Mouse (Mus musculus) lung, postnatal 0 days (tissue): ENCODE measurements at regions not wholly inside any gene's neighbourhood (a gene's known extent, or its start where the extent isn't known, plus 50 kb on each side); places are given as distances from the start of the nearest gene placed in this dataset.

Experiments
- ATAC-seq: fragments of 200-750 bp; cut with Nextera tagmentation; 2 replicates; pipeline ENCODE4 v1.8.0; 2017; ENCODE audit warnings: moderate library complexity
- DNase-seq: peaks from one replicate; pipeline ENCODE4 v3.0.0-alpha.2; 2016; ENCODE audit warnings: low spot score
- H3K27ac ChIP-seq: fragments of 300-500 bp; sonication (generic); 2 replicates; pipeline ENCODE4 v1.5.1; 2014; ENCODE audit warnings: antibody characterized with exemption, mild to moderate bottlenecking, low read length, mixed read lengths
- H3K27me3 ChIP-seq: fragments of 300-500 bp; sonication (generic); replicated peaks from 2 replicates; pipeline ENCODE4 v1.6.1; 2014; ENCODE audit warnings: low read length, mixed read lengths; ENCODE audit not compliant: insufficient read depth
- H3K36me3 ChIP-seq: fragments of 300-500 bp; sonication (generic); 2 replicates; pipeline ENCODE4 v1.6.1; 2014; ENCODE audit warnings: low read length, mixed read lengths; ENCODE audit not compliant: insufficient read depth
- H3K4me1 ChIP-seq: fragments of 300-500 bp; sonication (generic); 2 replicates; pipeline ENCODE4 v1.6.1; 2014; ENCODE audit warnings: antibody characterized with exemption, low read depth, low read length, mixed read lengths; ENCODE audit not compliant: insufficient read depth
- H3K4me2 ChIP-seq: fragments of 300-500 bp; sonication (generic); replicated peaks from 2 replicates; pipeline ENCODE4 v1.6.1; 2014; ENCODE audit warnings: low read depth, mild to moderate bottlenecking, low read length, moderate library complexity, mixed read lengths
- H3K4me3 ChIP-seq: fragments of 300-500 bp; sonication (generic); 2 replicates; pipeline ENCODE4 v1.5.1; 2014; ENCODE audit warnings: low read depth, low read length
- H3K9ac ChIP-seq: fragments of 300-500 bp; sonication (generic); replicated peaks from 2 replicates; pipeline ENCODE4 v1.6.1; 2014; ENCODE audit warnings: low read depth, mild to moderate bottlenecking
- H3K9me3 ChIP-seq: fragments of 300-500 bp; sonication (generic); 2 replicates; pipeline ENCODE4 v1.6.1; 2016; ENCODE audit warnings: low read length, mixed read lengths
- CTCF ChIP-seq: IDR thresholded peaks from 2 replicates; pipeline ENCODE4 v1.5.1; 2016; ENCODE audit warnings: antibody characterized with exemption, mild to moderate bottlenecking
- EP300 ChIP-seq: IDR thresholded peaks from 2 replicates; pipeline ENCODE4 v1.6.1; 2016; ENCODE audit warnings: antibody characterized with exemption, mild to moderate bottlenecking, control low read depth
- WGBS: fragments of 180-500 bp; shearing (Covaris S2); extraction: QIAGEN DNeasy Blood & Tissue Kit; methylation state at CpG from one replicate; pipeline ENCODE4 v1.1.7; 2014; 5-methylcytosine and 5-hydroxymethylcytosine counted together

DNA sequence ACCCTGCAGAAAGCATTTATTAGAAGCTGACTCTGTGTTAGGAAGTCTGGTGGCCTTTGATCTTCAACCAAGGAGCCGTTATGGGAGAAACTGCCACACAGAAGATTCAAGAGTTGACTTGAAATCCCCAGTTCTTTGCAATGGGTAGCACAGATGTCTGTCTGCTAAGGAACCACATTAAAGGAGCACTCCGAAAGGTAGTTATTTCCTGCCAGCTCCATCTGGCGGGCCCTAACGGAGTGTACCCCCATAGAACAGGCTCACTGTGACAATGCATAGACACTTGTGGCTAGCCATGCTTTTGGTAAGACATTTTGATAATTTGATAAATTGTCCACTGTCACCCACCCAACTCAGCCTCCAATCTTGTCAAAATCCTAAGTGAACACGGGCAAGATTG, 173.3 kb upstream of the Lef1 start:
- 73% methylated on average over 5 of the region's 5 CpGs for WGBS
- H3K27me3 ChIP-seq = no peaks in the 10 kb centered on the region
- DNase-seq (no peak), ATAC-seq (no peak)
- no peaks in the 10 kb centered on the region for H3K36me3 ChIP-seq
- H3K9me3 ChIP-seq = no peaks in the 10 kb centered on the region
- no peak overlapping the region for H3K4me3 ChIP-seq
- no peak overlapping the region for H3K9ac ChIP-seq
- H3K27ac ChIP-seq = no peak overlapping the region
- H3K4me2 ChIP-seq = no peak overlapping the region
- no peaks in the 10 kb centered on the region for H3K4me1 ChIP-seq
- TF ChIP-seq CTCF (no peak), EP300 (no peak)

DNA sequence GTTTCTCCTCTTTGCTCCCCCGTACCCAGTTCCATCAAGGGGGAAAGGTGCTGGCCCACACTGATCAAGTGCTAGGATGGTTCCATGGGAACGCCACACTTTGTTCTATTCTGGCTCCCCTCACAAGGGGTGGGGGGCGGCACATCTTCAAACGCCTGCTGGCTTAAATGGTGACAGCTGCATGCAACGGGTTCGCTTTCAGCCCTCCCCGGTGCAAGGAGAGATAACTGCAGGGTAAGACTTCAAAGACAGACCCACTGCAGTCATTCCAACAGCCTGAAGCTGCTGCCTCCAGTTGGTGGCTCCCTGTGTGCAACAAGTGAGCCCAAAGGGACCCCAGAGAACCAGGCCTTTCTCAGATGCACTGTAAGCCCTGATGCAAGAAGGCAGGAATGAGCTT, 173.9 kb upstream of the Lef1 start:
- Histone ChIP-seq H3K4me1 (no peaks in the 10 kb centered on the region), H3K4me2 (no peak overlapping the region), H3K9me3 (no peaks in the 10 kb centered on the region), H3K36me3 (no peaks in the 10 kb centered on the region), H3K27me3 (no peaks in the 10 kb centered on the region), H3K9ac (no peak overlapping the region), H3K4me3 (no peak overlapping the region), H3K27ac (no peak overlapping the region)
- 37% methylated on average over 7 of the region's 7 CpGs for WGBS
- no peak for DNase-seq
- TF ChIP-seq CTCF (no peak), EP300 (no peak)
- ATAC-seq = no peak

DNA sequence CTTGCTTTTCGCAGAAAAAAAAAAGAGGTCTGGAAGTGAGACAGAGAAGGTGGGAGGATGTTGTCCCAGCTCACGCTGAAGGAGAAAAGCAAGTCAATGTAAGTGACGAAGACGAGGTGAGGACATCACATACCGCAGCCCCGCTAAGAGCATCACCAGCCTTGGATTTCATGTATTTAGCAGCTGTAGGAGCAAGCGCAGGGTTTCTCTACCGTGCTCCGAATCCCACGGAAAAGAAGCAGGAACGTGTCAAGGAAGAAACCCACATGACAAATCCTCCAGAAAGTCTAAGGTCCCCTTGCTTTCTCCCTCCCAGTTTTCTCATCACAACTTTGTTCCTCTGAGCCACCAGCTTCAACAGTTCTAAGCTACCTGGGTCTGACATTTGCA, 174.3 kb upstream of the Lef1 start:
- no peaks in the 10 kb centered on the region for H3K27me3 ChIP-seq
- H3K4me3 ChIP-seq = no peak overlapping the region
- H3K9ac ChIP-seq = no peak overlapping the region
- no peak overlapping the region for H3K27ac ChIP-seq
- H3K9me3 ChIP-seq = no peaks in the 10 kb centered on the region
- WGBS = 58% methylated on average over 11 of the region's 11 CpGs
- ATAC-seq (no peak), DNase-seq (no peak)
- H3K4me2 ChIP-seq = no peak overlapping the region
- H3K36me3 ChIP-seq = no peaks in the 10 kb centered on the region
- H3K4me1 ChIP-seq = no peaks in the 10 kb centered on the region
- TF ChIP-seq CTCF (no peak), EP300 (no peak)

DNA sequence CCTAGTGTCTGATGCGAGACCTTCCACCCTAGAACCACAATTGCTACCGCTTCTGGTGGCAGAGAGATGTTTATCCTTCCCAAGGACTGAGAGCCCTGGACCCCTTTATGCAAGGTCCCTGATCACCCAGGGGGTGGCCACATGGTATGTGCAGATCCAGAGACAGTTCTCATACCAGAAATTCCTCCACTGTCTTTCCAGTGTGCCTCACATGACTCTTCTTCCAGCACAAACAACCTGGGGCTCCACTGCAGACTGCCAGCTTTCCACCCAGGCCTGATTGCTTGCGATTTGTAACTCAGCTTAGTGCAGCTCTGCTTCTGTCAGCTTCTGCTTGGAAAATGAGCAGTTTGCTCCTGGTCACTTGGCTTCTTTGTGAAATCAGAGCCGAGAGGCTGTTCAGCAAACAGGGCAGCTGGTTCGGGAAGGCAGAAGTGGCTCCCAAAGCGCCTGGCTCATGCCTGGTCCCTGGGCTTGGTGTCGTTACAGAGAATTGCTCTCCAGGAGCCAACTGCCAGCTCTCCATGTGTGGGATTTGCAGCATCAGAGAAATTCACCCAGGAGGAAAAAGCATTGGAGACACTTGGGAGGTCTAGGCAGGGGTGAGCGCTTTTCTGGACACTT, 174.9 kb upstream of the Lef1 start:
- ATAC-seq (no peak), DNase-seq (no peak)
- H3K27ac ChIP-seq = no peak overlapping the region
- TF ChIP-seq CTCF (no peak), EP300 (no peak)
- H3K4me3 ChIP-seq = no peak overlapping the region
- no peaks in the 10 kb centered on the region for H3K4me1 ChIP-seq
- no peaks in the 10 kb centered on the region for H3K9me3 ChIP-seq
- H3K36me3 ChIP-seq = no peaks in the 10 kb centered on the region
- no peak overlapping the region for H3K9ac ChIP-seq
- WGBS = 40% methylated on average over 8 of the region's 8 CpGs
- H3K27me3 ChIP-seq = no peaks in the 10 kb centered on the region
- H3K4me2 ChIP-seq = no peak overlapping the region

DNA sequence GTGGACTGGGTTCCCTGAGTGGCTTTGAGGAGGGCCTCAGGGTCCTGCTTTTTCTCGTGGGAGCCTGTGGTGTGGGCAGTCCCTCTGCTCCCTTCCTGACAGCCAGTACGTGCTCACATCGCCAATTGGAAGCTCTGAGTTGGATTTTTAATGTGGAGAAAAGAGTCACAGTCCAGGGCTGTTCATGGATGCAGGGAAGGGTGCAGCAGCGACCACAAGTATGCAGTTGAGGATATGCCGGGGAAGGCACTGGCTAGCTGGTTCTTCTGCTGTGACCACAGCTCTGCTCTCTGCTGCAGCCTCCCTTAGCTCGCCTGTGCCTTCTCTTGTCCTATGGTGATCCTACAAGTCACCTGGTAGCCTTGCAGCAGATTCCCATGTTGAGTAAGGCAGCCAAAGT, 177.5 kb upstream of the Lef1 start:
- TF ChIP-seq EP300 = no peak
- Histone ChIP-seq H3K4me1 (no peaks in the 10 kb centered on the region), H3K36me3 (no peaks in the 10 kb centered on the region), H3K4me2 (no peak overlapping the region), H3K4me3 (no peak overlapping the region), H3K27ac (no peak overlapping the region), H3K27me3 (no peaks in the 10 kb centered on the region), H3K9ac (no peak overlapping the region), H3K9me3 (no peaks in the 10 kb centered on the region)
- WGBS = 63% methylated on average over 6 of the region's 6 CpGs
- ATAC-seq (no peak), DNase-seq (no peak)

DNA sequence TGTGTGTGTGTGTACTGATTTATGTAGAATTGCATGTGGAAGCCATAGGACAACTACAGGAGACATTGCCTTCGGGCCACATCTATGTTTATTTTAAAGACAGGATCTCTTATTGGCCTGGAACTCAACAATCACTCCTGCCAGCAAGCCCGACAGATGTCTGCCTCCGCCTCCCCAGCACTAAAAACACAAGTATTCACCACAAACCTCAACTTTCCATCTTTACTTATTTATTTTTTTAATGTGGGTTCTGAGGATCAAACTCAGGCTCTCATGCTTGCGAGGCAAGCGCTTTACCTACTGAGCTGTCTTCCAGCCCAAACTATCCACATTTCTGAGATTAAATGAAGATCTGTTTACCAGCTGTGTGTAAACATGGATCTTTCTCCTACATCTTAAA, 178.0 kb upstream of the Lef1 start:
- Histone ChIP-seq H3K4me1 (no peaks in the 10 kb centered on the region), H3K9ac (no peak overlapping the region), H3K36me3 (no peaks in the 10 kb centered on the region), H3K27ac (no peak overlapping the region), H3K9me3 (no peaks in the 10 kb centered on the region), H3K27me3 (no peaks in the 10 kb centered on the region), H3K4me3 (no peak overlapping the region), H3K4me2 (no peak overlapping the region)
- ATAC-seq (no peak), DNase-seq (no peak)
- WGBS = 74% methylated on average over 5 of the region's 5 CpGs
- no peak for TF ChIP-seq EP300
- no peak for TF ChIP-seq CTCF

DNA sequence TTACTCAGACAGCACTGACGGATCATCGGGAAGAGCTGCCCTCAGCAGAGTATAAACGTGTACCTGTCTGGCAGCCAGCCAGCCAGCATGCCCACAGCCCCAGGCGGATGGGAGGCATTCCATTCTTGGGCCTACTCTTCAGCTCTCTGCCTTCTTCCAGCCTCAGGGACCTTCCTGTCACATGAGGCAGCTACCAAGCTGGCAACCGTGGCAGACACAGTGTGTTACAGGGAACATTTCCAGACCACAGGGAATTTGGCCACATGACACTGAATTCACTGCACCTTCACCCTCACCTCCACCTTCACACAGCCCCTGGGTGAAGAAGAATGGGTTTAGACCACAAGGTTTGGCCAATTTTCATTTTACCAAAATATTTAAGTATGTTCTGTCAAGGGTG, 185.3 kb upstream of the Lef1 start:
- ATAC-seq = no peak
- Histone ChIP-seq H3K9ac (no peak overlapping the region), H3K9me3 (no peaks in the 10 kb centered on the region), H3K4me3 (no peak overlapping the region), H3K4me1 (no peaks in the 10 kb centered on the region), H3K4me2 (no peak overlapping the region), H3K27ac (no peak overlapping the region), H3K36me3 (no peaks in the 10 kb centered on the region), H3K27me3 (no peaks in the 10 kb centered on the region)
- 39% methylated on average over 5 of the region's 5 CpGs for WGBS
- no peak for DNase-seq
- TF ChIP-seq CTCF (no peak), EP300 (no peak)
